Mouse (Mus musculus): ENCODE data around the gene Wwox. TPM values are rescaled to one million over a fixed set of nuclear protein-coding genes. Genes with fewer than 3 reads are reported as not detected.

Gene Wwox
- total and polyA plus RNA-seq, 3 experiments, result 7.6 to 61.8 (median 12.2) TPM

DNA sequence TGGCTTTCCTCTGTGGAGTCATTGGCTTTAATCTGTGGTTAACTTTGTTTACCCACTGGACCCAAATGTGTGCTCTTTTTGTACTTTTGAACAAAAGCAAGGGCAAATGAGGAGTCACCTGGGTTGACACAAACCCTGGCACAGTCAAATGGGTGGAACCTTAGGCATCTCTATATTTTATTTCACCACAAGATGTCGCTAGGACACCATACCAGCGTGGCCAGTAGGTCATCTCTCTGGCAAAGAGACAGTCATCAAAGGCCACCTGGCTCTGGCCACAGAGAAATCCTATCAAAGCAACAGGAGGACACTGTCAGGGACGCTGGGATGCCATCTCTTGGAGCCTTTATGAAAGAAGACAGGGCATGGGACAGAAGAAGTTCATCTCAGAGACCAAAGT, 101.7 kb downstream of the Wwox start:
- no peak overlapping the region for H3K27ac ChIP-seq (ENCODE audit: control insufficient read depth, low read depth, low read length)
- H3K9me3 ChIP-seq (replicated peaks; ENCODE audit: insufficient read depth, low read length), result no peaks in the 10 kb centered on the region
- no peak overlapping the region for H3K4me3 ChIP-seq (ENCODE audit: control insufficient read depth in 1 of 2, insufficient read depth in 1 of 2, low read depth in 2 of 2, low read length in 2 of 2)
- H3K4me1 ChIP-seq (ENCODE audit: control insufficient read depth in 1 of 2, insufficient read depth in 2 of 2, low read length in 2 of 2), result no peaks in the 10 kb centered on the region
- no peaks in the 10 kb centered on the region for H3K27me3 ChIP-seq (ENCODE audit: control insufficient read depth in 1 of 2, insufficient read depth in 2 of 2, low read length in 2 of 2)
- H3K9ac ChIP-seq (ENCODE audit: control insufficient read depth, low read depth, low read length, poor library complexity, severe bottlenecking), result no peak overlapping the region
- DNase-seq (ENCODE audit: low read depth, low spot score), result peak; percentile 20
- H3K79me2 ChIP-seq (ENCODE audit: control insufficient read depth, insufficient read depth, low read length, poor library complexity), result no peaks in the 10 kb centered on the region
- TF ChIP-seq CTCF (IDR thresholded peaks at IDR 0.05 in 2 of 3, conservative IDR thresholded peaks at IDR 0.05 in 1 of 3; ENCODE audit: control insufficient read depth in 1 of 3, insufficient read depth in 1 of 3, low read depth in 2 of 3, low read length in 3 of 3, poor library complexity in 1 of 3, severe bottlenecking in 1 of 3) (peak; percentile 30 to 66 (median 46); a peak in 5 of 6 replicates), ZC3H11A (IDR thresholded peaks at IDR 0.05; ENCODE audit: low read depth, low read length) (peak; percentile 40), SMC3 (IDR thresholded peaks at IDR 0.05; ENCODE audit: low read depth, low read length) (peak; percentile 59), BHLHE40 (IDR thresholded peaks at IDR 0.05; ENCODE audit: borderline replicate concordance, low read depth, low read length) (no peak), JUND (IDR thresholded peaks at IDR 0.05; ENCODE audit: low read depth, low read length) (no peak), RAD21 (IDR thresholded peaks at IDR 0.05; ENCODE audit: low read depth, low read length) (peak; percentile 75)
- no peaks in the 10 kb centered on the region for H3K36me3 ChIP-seq (ENCODE audit: control insufficient read depth in 1 of 2, insufficient read depth in 2 of 2, low read length in 2 of 2)

GRCm38 (mm10) chr8:114548360-114548759, 108.9 kb downstream of the Wwox start:
- no peak for DNase-seq (ENCODE audit: low read depth, low spot score)
- no peaks in the 10 kb centered on the region for H3K27me3 ChIP-seq (ENCODE audit: control insufficient read depth in 1 of 2, insufficient read depth in 2 of 2, low read length in 2 of 2)
- H3K4me1 ChIP-seq (ENCODE audit: control insufficient read depth in 1 of 2, insufficient read depth in 2 of 2, low read length in 2 of 2), result no peaks in the 10 kb centered on the region
- no peaks in the 10 kb centered on the region for H3K36me3 ChIP-seq (ENCODE audit: control insufficient read depth in 1 of 2, insufficient read depth in 2 of 2, low read length in 2 of 2)
- TF ChIP-seq MXI1 (IDR thresholded peaks at IDR 0.05; ENCODE audit: low read depth, low read length) (no peak), MAZ (IDR thresholded peaks at IDR 0.05; ENCODE audit: low read depth, low read length) (no peak), BHLHE40 (IDR thresholded peaks at IDR 0.05; ENCODE audit: borderline replicate concordance, low read depth, low read length) (no peak), KAT2A (conservative IDR thresholded peaks at IDR 0.05; ENCODE audit: low read depth, low read length) (no peak), TAL1 (IDR thresholded peaks at IDR 0.05; ENCODE audit: low read length) (no peak), CHD2 (IDR thresholded peaks at IDR 0.05; ENCODE audit: low read length) (no peak), ZNF384 (IDR thresholded peaks at IDR 0.05; ENCODE audit: low read depth, low read length) (no peak), JUND (IDR thresholded peaks at IDR 0.05; ENCODE audit: low read depth, low read length) (no peak), CHD1 (IDR thresholded peaks at IDR 0.05; ENCODE audit: low read depth, low read length) (no peak), MEF2A (IDR thresholded peaks at IDR 0.05; ENCODE audit: extremely low read depth, insufficient replicate concordance, low read depth, low read length, poor library complexity, severe bottlenecking) (no peak)
- H3K9me3 ChIP-seq (replicated peaks; ENCODE audit: insufficient read depth, low read length), result no peaks in the 10 kb centered on the region
- H3K27ac ChIP-seq (ENCODE audit: control insufficient read depth, low read depth, low read length), result no peak overlapping the region
- no peaks in the 10 kb centered on the region for H3K79me2 ChIP-seq (ENCODE audit: control insufficient read depth, insufficient read depth, low read length, poor library complexity)
- H3K4me3 ChIP-seq (ENCODE audit: control insufficient read depth in 1 of 2, insufficient read depth in 1 of 2, low read depth in 2 of 2, low read length in 2 of 2), result no peak overlapping the region
- no peak overlapping the region for H3K9ac ChIP-seq (ENCODE audit: control insufficient read depth, low read depth, low read length, poor library complexity, severe bottlenecking)

DNA sequence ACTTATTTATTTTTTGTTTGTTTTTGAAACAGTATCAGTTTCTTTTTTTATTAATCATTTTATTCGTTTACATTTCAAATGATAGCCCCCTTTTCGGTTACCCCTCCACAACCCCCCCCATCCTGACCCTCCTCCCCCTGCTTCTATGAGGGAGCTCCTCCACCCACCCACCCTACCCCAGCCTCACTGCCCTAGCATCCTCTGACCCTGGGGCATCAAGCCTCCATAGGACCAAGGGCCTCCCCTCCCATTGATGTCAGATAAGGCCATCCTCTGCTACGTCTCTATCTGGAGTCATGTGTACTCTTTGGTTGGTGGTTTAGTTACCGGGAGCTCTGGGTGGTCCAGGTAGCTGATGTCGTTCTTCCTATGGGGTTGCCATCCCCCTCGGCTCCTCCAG, 109.4 kb downstream of the Wwox start:
- Histone ChIP-seq H3K27ac (ENCODE audit: control insufficient read depth, low read depth, low read length) (no peak overlapping the region), H3K4me3 (ENCODE audit: control insufficient read depth in 1 of 2, insufficient read depth in 1 of 2, low read depth in 2 of 2, low read length in 2 of 2) (no peak overlapping the region), H3K27me3 (ENCODE audit: control insufficient read depth in 1 of 2, insufficient read depth in 2 of 2, low read length in 2 of 2) (no peaks in the 10 kb centered on the region), H3K36me3 (ENCODE audit: control insufficient read depth in 1 of 2, insufficient read depth in 2 of 2, low read length in 2 of 2) (no peaks in the 10 kb centered on the region), H3K4me1 (ENCODE audit: control insufficient read depth in 1 of 2, insufficient read depth in 2 of 2, low read length in 2 of 2) (no peaks in the 10 kb centered on the region), H3K9ac (ENCODE audit: control insufficient read depth, low read depth, low read length, poor library complexity, severe bottlenecking) (no peak overlapping the region), H3K9me3 (replicated peaks; ENCODE audit: insufficient read depth, low read length) (no peaks in the 10 kb centered on the region), H3K79me2 (ENCODE audit: control insufficient read depth, insufficient read depth, low read length, poor library complexity) (no peaks in the 10 kb centered on the region)
- TF ChIP-seq SMC3 (IDR thresholded peaks at IDR 0.05; ENCODE audit: low read depth, low read length), result no peak
- TF ChIP-seq MYC (IDR thresholded peaks at IDR 0.05; ENCODE audit: low read depth, low read length), result no peak
- TF ChIP-seq POLR2A (IDR thresholded peaks at IDR 0.05; ENCODE audit: control insufficient read depth in 1 of 2, insufficient read depth in 1 of 2, low read depth in 1 of 2, low read length in 2 of 2, poor library complexity in 1 of 2), result no peak
- no peak for TF ChIP-seq SIN3A (IDR thresholded peaks at IDR 0.05; ENCODE audit: low read length)
- TF ChIP-seq BHLHE40 (IDR thresholded peaks at IDR 0.05; ENCODE audit: borderline replicate concordance, low read depth, low read length), result no peak
- TF ChIP-seq UBTF (IDR thresholded peaks at IDR 0.05; ENCODE audit: borderline replicate concordance, insufficient read depth, low read depth, low read length), result no peak
- no peak for TF ChIP-seq RCOR1 (IDR thresholded peaks at IDR 0.05; ENCODE audit: low read depth, low read length)
- DNase-seq (ENCODE audit: low read depth, low spot score), result no peak
